Mouse (Mus musculus) midbrain, embryonic 11.5 days (tissue): ENCODE measurements around the gene Zfp652. TPM values are rescaled to one million over a fixed set of nuclear protein-coding genes. Genes with fewer than 3 reads are reported as not detected.

Experiments used
- ATAC-seq: fragments of 200-750 bp; cut with Nextera tagmentation; 2 replicates; pipeline ENCODE4 v1.8.0; 2017; ENCODE audit warnings: moderate TSS enrichment, moderate library complexity; ENCODE audit not compliant: low FRiP score
- DNase-seq: peaks from one replicate; pipeline ENCODE4 v3.0.0; 2015; ENCODE audit warnings: low spot score; ENCODE audit errors: missing footprints
- H3K27ac ChIP-seq: fragments of 300-500 bp; sonication (generic); 2 replicates; pipeline ENCODE4 v1.5.1; 2014; ENCODE audit warnings: low read depth, low read length
- H3K27me3 ChIP-seq: fragments of 300-500 bp; sonication (generic); 2 replicates; pipeline ENCODE4 v1.6.1; 2014; ENCODE audit warnings: mild to moderate bottlenecking, low read length, moderate library complexity, mixed read lengths; ENCODE audit not compliant: control insufficient read depth, insufficient read depth
- H3K36me3 ChIP-seq: fragments of 300-500 bp; sonication (generic); 2 replicates; pipeline ENCODE4 v1.6.1; 2014; ENCODE audit warnings: mild to moderate bottlenecking, low read length, moderate library complexity, mixed read lengths; ENCODE audit not compliant: control insufficient read depth, insufficient read depth
- H3K4me1 ChIP-seq: fragments of 300-500 bp; sonication (generic); 2 replicates; pipeline ENCODE4 v1.6.1; 2014; ENCODE audit warnings: low read length; ENCODE audit not compliant: control insufficient read depth, insufficient read depth
- H3K4me2 ChIP-seq: fragments of 300-500 bp; sonication (generic); 2 replicates; pipeline ENCODE4 v1.6.1; 2014; ENCODE audit warnings: mild to moderate bottlenecking, moderate library complexity
- H3K4me3 ChIP-seq: fragments of 300-500 bp; sonication (generic); 2 replicates; pipeline ENCODE4 v1.5.1; 2014; ENCODE audit warnings: low read depth, low read length
- H3K9ac ChIP-seq: fragments of 300-500 bp; sonication (generic); 2 replicates; pipeline ENCODE4 v1.6.1; 2014; ENCODE audit warnings: low read length
- H3K9me3 ChIP-seq: fragments of 300-500 bp; sonication (generic); 2 replicates; pipeline ENCODE4 v1.6.1; 2016; ENCODE audit warnings: low read length; ENCODE audit not compliant: control insufficient read depth
- WGBS: fragments of 180-500 bp; shearing (Covaris S2); extraction: QIAGEN DNeasy Blood & Tissue Kit; methylation state at CpG from one replicate; pipeline ENCODE4 v1.1.7; 2014; 5-methylcytosine and 5-hydroxymethylcytosine counted together
- polyA plus RNA-seq: library from polyadenylated mRNA; unstranded; fragments of >200 nt; fragmentation: Nextera tagmentation; extraction: Ambion mirVana; gene quantifications from 2 replicates; pipeline ENCODE4 v1.2.1, GENCODE M21; 2014

The Zfp652 gene
- polyA plus RNA-seq, 1 experiment from 2014 or later, result 10.4 TPM

DNA sequence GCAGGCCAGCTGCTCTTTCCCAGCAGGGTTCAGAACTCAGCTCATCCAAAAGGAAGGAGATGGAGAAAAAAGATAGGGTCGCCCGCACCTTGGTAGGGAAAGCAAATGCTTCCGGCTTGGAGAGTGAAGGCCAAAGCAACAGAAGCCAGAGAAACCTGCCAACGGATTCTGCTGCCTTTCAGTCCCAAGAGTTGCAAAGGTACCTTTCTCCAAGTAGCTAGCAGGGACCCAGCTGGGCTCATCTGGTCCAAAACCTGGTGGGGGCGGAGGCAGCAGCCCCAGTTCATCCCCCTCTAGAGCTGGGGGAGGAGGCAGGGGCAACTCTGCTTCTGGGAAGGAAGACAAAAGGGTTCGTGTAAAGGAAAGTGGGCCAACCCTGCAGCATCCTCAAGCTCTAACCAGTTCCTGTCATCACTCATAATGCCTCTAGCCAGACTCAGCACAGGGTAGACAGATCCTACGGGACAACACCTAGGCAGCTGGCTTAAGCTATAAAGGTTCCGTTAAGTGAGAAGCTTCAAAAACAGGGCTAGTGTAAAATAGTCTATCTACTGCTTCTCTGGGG lies 120.6 kb downstream of the Zfp652 start:
- H3K36me3 ChIP-seq, result no peaks in the 10 kb centered on the region
- no peak overlapping the region for H3K4me3 ChIP-seq
- H3K4me2 ChIP-seq, result no peak overlapping the region
- H3K4me1 ChIP-seq, result peaks cover 16% of the 10 kb centered on the region
- no peaks in the 10 kb centered on the region for H3K9me3 ChIP-seq
- no peak overlapping the region for H3K27ac ChIP-seq
- DNase-seq (peak; percentile 86), ATAC-seq (no peak)
- 24% methylated on average over 8 of the region's 8 CpGs for WGBS
- peaks cover 83% of the 10 kb centered on the region for H3K27me3 ChIP-seq
- no peak overlapping the region for H3K9ac ChIP-seq

DNA sequence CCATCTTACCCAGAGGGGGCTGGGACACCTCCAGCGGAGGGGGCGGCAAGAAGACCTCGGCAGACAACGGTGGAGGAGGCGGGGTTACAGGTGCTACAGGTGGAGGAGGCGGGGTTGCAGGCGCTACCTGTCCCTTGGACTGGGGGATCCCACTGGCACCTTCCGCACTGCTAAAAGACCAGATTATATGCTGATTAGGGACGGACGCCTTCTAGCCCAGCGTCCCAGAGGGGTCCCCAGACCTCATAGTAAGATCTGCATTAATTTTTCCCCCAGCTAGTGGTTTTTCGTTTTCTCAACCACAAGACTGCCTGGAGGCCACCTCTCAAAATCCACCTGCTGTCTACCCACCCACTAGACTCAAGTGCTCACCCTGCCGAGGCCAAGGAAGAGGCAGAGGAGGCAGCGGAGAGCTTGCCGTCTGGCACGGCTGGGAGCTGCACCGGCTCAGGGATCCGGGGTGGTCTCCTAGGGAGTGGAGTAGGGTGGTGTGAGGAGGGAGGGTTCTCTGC lies 121.2 kb downstream of the Zfp652 start:
- H3K4me1 ChIP-seq, result peaks cover 16% of the 10 kb centered on the region
- no peak overlapping the region for H3K4me2 ChIP-seq
- H3K27me3 ChIP-seq, result peaks cover 77% of the 10 kb centered on the region
- no peak for ATAC-seq
- H3K27ac ChIP-seq, result no peak overlapping the region
- H3K36me3 ChIP-seq, result no peaks in the 10 kb centered on the region
- H3K4me3 ChIP-seq, result no peak overlapping the region
- 8% methylated on average over 18 of the region's 18 CpGs for WGBS
- no peak overlapping the region for H3K9ac ChIP-seq
- no peaks in the 10 kb centered on the region for H3K9me3 ChIP-seq
- no peak for DNase-seq

DNA sequence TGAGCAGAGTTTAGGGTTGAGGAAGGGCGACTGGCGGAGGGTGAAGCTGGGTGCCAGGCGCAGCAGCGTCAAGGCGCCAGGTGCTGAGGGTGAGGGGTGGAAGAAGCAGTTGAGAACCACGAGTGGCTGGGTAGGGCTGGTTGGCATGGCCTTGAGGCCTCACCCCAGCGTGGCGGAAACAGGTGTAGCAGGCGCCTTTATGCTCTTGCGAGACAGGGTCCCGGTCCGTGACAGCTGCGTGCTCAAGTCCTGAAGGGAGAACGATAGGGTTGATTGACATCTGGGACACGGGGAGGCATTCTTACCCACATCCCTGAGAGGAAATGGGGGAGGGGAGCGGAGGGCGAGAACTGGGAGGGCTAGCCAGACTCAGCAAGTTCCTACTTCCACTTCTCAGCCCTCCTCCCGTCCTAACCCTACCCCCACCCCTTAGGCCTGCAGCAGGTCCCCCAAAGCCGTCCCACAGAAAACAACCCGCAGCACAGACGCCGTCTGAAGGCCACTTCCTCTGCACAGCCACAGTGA lies 121.7 kb downstream of the Zfp652 start:
- Histone ChIP-seq H3K9ac (no peak overlapping the region), H3K4me1 (peaks cover 16% of the 10 kb centered on the region), H3K9me3 (no peaks in the 10 kb centered on the region), H3K27me3 (peaks cover 72% of the 10 kb centered on the region), H3K27ac (no peak overlapping the region), H3K4me3 (no peak overlapping the region), H3K36me3 (no peaks in the 10 kb centered on the region), H3K4me2 (no peak overlapping the region)
- 4% methylated on average over 22 of the region's 22 CpGs for WGBS
- no peak for ATAC-seq
- peak; percentile 90 for DNase-seq

DNA sequence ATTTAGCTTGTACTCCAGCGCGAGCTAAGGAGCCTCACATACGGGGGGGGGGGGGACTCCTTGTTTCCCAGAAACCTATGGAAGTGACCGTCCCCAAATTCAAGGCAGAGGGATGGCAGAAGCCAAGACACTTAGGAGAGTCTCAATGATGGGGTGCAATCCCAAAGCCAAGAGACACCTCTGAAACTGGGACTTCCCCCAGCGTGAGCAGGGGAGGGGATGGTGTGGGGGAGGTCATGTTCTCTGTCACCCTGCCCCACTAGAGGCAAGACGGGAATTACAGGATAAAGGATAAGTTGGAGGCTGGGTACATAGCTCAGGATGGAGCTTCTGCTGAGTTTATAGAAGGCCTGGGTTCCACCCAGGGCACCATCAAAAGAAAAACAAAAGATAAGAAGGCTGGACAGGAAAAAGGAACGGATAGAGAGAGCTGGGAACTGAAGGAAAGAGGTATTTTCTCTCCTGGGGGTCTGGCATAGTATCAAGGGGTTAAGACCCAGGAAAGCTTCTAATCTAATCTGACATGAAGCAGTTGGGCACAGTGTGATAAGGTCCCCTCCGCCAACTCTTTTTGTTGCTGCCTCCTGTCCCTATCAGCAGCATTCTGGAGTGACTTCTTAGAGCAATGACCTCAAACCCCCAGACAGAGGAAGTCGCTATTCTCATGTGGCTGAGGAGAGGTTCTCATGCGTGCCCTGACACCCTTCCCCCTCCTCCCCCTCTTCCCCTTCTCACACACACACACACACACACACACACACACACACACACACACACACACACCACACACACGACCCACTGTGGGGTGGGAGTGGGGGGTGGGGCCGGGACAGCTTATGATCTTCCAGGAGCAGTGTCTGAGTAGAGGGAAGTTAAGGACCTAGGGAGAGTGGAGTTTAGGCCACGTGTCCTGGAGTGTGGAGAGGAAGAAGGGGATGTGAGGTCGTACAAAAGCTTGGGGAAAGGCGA lies 122.6 kb downstream of the Zfp652 start:
- H3K4me3 ChIP-seq, result no peak overlapping the region
- no peak overlapping the region for H3K9ac ChIP-seq
- H3K4me1 ChIP-seq, result peaks cover 16% of the 10 kb centered on the region
- H3K36me3 ChIP-seq, result no peaks in the 10 kb centered on the region
- WGBS, result 24% methylated on average over 15 of the region's 15 CpGs
- H3K27ac ChIP-seq, result no peak overlapping the region
- H3K27me3 ChIP-seq, result peaks cover 64% of the 10 kb centered on the region
- no peaks in the 10 kb centered on the region for H3K9me3 ChIP-seq
- ATAC-seq (no peak), DNase-seq (peak; percentile 83)
- no peak overlapping the region for H3K4me2 ChIP-seq

DNA sequence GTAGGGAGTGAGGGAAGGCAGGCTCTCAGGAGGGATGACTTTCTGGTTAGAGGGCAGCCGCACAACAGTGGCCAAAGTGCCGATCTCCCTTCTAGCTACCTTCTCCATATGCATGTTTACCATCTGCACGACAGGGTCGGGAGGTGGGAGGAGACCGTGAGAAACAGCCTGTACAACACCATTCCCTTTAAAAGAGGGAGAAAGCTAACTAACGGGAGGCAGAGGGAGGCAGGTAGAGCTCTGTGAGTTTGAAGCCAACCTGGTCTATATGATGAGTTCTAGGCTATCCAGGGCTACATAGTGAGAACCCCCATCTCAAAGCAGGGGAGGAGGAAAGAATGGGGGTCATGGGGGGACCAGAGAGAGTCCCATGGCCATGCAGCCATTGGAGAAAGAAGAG lies 123.4 kb downstream of the Zfp652 start:
- Histone ChIP-seq H3K27ac (no peak overlapping the region), H3K4me1 (peaks cover 13% of the 10 kb centered on the region), H3K9ac (no peak overlapping the region), H3K4me3 (no peak overlapping the region), H3K27me3 (peaks cover 56% of the 10 kb centered on the region), H3K9me3 (no peaks in the 10 kb centered on the region), H3K36me3 (no peaks in the 10 kb centered on the region), H3K4me2 (no peak overlapping the region)
- WGBS, result 44% methylated on average over 6 of the region's 6 CpGs
- ATAC-seq (no peak), DNase-seq (peak; percentile 75)

DNA sequence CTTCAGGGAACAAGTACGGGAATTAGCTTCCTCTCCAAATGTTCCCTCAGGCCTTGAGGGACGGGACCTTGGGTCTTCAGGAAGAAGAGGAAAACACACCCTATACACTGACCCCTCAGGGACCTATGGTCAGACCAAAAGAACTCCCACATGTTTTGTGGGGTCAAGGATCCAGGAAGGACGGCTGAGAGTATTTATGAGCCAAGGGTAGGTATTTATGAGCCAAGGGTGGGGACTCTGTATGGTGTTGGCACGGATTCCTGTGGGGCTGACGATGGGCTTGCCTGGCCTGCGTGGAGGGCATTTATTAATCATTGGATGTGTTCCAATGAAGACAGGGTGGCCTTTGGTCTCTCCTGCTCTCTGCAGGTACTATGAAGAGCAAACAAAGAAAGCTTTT lies 124.0 kb downstream of the Zfp652 start:
- no peak overlapping the region for H3K9ac ChIP-seq
- DNase-seq (peak; percentile 77), ATAC-seq (no peak)
- H3K27ac ChIP-seq, result no peak overlapping the region
- H3K4me3 ChIP-seq, result no peak overlapping the region
- no peaks in the 10 kb centered on the region for H3K9me3 ChIP-seq
- peaks cover 10% of the 10 kb centered on the region; the same call in 1 of the 2 replicates for H3K4me1 ChIP-seq
- H3K36me3 ChIP-seq, result no peaks in the 10 kb centered on the region
- 83% methylated on average over 6 of the region's 6 CpGs for WGBS
- H3K4me2 ChIP-seq, result no peak overlapping the region
- H3K27me3 ChIP-seq, result peaks cover 50% of the 10 kb centered on the region

DNA sequence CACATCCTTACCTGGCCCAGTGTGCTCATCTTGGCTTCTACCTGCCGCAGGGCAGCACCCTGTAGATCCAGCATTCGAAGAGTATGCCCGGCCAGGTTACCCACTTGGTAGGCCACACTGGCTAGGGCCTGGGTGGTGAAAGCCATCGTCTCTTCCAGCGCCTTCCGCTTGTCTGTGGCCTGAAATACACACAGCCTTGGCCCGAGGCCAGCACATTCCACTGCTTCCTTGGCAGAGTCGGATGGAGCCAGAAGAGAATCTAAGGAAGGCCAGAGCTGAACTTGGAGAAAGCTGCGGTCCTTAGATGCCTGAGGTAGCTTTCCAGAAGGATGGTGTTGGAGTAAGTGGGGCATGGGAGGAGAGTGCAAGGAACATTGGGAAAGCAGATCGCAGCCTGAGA lies 124.6 kb downstream of the Zfp652 start, which contains the start of gene Gngt2:
Gene Gngt2, plus strand, starts transcription at position 158 of the 400 bp plus-strand sequence.
- 84% methylated on average over 10 of the region's 10 CpGs for WGBS
- H3K9ac ChIP-seq, result no peak within 1 kb of the TSS
- peaks cover 48% of the 10 kb centered on the region for H3K27me3 ChIP-seq
- ATAC-seq (no peak), DNase-seq (peak; percentile 64)
- H3K4me3 ChIP-seq, result no peak within 1 kb of the TSS
- peaks cover 14% of the 10 kb centered on the region; the same call in 1 of the 2 replicates for H3K4me1 ChIP-seq
- H3K9me3 ChIP-seq, result no peaks in the 10 kb centered on the region
- no peaks in the 10 kb centered on the region for H3K36me3 ChIP-seq
- H3K27ac ChIP-seq, result no peak within 1 kb of the TSS
- H3K4me2 ChIP-seq, result no peak within 1 kb of the TSS

DNA sequence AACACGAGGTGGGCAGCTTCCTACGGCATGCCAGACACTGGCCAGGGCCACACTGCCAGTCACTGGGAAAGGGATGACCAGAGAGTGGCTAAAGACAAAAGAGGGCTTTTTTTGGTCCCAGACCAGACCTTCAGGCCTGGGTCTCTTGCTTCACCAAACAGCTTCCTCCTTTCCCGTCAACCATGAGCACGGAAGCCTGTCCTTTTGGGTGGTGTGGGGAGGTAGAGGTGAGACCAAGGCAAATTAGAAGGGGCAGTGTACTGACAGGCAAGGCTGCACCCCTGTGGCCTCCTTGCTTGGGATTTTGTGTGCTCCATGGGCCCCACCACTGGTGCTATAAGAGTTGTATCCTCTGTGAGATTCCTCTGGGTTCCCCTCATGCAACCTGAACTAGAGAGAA lies 126.1 kb downstream of the Zfp652 start:
- H3K4me2 ChIP-seq, result no peak overlapping the region
- 82% methylated on average over 4 of the region's 4 CpGs for WGBS
- no peaks in the 10 kb centered on the region for H3K9me3 ChIP-seq
- H3K4me3 ChIP-seq, result no peak overlapping the region
- H3K36me3 ChIP-seq, result no peaks in the 10 kb centered on the region
- no peak overlapping the region for H3K9ac ChIP-seq
- no peak overlapping the region for H3K27ac ChIP-seq
- H3K4me1 ChIP-seq, result peaks cover 15% of the 10 kb centered on the region; the same call in 1 of the 2 replicates
- ATAC-seq, result no peak
- peak; percentile 45 for DNase-seq
- peaks cover 33% of the 10 kb centered on the region for H3K27me3 ChIP-seq
